Mouse (Mus musculus) forelimb bud, embryonic 11.5 days (tissue): ENCODE measurements around the gene Epb41.

ENCODE experiments used
- DNase-seq: peaks from one replicate; pipeline ENCODE4 v3.0.0-alpha.2; 2012; ENCODE audit warnings: low read depth, low spot score

Gene Epb41

DNA sequence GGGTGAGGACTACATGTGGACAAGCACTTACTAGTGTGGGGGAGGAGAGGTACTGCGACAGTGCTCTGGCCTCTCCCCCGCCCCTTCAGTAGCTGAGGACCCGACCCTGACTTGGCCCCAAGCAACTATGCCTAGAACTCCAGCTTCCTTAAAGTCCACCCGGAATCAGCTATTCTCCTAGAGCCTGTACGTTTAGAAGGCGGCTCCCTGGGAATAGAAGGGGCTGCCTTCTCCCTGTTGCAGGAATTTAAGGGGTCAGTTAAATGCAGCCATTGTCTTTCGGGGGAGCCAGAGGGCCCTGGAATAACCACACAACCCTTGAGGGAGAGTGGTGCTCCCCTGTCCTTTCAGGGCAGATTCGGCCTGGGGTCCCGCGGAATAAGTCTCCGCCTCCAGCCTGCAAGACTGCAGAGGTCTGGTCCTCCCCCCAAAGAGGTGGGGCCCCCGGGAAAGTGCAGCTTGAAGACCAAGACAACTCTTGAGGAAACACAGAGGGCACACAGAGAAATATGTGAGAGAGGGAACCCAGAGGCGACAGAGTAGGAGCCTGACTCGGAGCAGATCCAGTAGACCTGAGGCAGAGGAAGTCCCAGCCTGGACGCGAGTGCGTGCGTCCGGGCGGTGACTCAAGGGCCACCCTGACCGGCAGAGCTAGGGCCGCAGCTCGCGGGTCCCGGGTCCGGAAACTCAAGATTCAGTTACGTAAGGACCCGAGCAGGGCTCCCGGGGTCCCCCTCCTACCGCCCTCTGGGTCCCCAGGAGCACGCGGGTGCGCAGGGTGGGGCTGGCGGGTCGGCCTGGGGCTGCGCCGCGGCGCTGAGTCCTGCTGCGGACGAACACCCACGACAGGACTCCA, 816 bp downstream of the Epb41 start, which contains the start of gene Gm10300:
TSS of gene Gm10300 (plus strand) at position 621 of the 856 bp plus-strand sequence.
- peak; percentile 24 for DNase-seq

GRCm38 (mm10) chr4:132072946-132073345, 2.2 kb downstream of the Epb41 start:
- DNase-seq, result no peak

- no peak for DNase-seq
Observed at GRCm38 (mm10) chr4:132072156-132072555, 3.0 kb downstream of the Epb41 start.

GRCm38 (mm10) chr4:132071674-132072073, 3.4 kb downstream of the Epb41 start:
- DNase-seq, result no peak

DNA sequence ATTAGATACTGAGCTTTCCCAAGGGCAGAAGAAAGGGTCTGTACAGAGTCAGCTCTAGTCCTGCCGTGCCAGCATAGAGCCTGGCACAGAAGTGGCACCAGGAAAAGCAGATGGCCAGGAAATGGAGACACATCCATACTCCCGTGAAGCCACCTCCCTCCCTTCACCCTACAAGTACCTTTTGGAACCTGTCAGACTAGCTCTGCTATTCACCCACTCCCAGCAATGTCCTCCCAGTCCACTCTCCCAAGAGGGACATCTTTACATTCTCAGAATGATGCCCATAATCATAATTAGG, 7.2 kb downstream of the Epb41 start:
- no peak for DNase-seq

- no peak for DNase-seq
Observed at GRCm38 (mm10) chr4:132067112-132067937, 7.8 kb downstream of the Epb41 start.

- DNase-seq, result no peak
Observed at GRCm38 (mm10) chr4:132066101-132066773, 8.9 kb downstream of the Epb41 start.

DNA sequence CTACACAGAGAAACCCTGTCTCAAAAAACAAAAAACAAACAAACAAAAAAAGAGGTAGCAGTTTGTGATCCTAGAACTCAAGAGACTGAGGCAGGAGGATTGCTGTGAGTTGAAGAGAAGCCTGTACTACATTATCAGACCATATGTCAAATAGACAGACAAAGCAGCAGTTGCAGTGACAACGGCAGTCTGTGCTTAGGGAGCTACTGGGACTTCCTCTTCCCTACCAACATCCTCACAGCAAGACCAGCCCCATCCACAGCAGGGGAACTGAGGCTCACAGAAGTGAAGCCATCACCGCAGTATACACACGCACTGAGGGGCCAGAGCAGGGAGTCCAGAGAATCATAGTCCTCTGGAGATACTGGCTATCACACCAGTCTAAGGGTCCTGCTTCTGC, 9.5 kb downstream of the Epb41 start:
- no peak for DNase-seq

DNA sequence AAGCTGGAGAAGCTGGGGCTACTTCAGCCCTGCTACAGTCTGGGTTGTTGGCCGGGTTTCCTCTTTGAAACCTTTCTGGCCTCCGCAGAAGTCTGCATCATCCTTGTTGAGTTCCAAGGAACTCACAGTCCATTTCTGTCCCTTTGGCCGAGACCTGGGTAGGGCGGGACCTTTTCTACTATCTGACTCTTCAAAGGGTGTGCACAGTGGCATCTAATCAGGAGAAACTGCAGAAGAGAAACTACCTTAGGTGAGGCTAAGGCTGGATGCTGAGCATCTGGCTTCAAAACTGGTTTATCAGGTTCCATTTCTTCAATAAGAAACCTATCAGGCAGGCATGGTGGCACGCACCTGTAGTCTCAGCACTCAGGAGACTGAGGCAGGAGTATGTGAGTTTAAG, 10.6 kb downstream of the Epb41 start:
- DNase-seq, result no peak

DNA sequence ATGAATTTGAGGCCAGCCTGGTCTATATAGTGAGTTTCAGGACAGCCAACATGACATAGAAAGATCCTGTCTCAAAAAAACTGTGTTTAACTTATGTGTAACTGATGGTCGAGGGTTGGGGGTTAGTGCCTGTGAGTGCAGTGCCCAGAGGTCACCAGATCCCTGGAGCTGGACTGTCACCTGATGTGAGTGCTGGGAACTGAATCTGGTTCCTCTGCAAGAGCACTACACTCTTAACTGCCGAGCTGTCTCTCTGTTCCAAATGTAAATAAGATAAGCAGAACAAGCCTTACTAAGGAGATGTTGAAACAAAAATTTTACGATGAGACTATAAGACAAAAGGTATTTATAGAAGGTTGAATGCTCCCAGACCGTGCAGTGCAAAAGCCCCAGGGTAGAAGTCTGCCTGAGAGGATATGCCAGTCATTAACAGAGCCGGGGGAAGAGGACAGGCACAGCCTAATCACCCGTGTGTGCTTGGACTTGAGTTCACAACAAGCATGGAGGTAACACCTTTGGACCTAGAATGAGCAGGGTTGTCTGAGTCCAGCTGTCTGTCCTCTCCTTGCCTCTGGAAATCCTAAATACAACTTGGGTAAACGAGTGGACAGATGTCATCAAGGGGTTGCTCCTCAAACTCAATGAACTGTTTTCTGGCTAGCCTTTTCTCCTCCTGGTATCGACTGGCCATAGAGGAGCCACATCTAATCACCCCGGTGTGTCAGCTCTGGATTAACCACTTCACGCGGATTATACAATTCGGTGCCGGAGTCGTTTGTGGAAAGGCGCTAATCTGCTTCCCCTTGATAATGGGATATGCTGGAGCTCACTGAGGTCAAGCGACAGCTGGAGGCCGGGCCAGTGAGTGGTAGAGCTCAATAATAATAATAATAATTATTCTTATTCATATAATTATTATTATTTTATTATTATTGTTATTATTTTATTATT, 11.9 kb downstream of the Epb41 start:
- no peak for DNase-seq

GRCm38 (mm10) chr4:132062289-132062688, 12.8 kb downstream of the Epb41 start:
- DNase-seq, result no peak

DNA sequence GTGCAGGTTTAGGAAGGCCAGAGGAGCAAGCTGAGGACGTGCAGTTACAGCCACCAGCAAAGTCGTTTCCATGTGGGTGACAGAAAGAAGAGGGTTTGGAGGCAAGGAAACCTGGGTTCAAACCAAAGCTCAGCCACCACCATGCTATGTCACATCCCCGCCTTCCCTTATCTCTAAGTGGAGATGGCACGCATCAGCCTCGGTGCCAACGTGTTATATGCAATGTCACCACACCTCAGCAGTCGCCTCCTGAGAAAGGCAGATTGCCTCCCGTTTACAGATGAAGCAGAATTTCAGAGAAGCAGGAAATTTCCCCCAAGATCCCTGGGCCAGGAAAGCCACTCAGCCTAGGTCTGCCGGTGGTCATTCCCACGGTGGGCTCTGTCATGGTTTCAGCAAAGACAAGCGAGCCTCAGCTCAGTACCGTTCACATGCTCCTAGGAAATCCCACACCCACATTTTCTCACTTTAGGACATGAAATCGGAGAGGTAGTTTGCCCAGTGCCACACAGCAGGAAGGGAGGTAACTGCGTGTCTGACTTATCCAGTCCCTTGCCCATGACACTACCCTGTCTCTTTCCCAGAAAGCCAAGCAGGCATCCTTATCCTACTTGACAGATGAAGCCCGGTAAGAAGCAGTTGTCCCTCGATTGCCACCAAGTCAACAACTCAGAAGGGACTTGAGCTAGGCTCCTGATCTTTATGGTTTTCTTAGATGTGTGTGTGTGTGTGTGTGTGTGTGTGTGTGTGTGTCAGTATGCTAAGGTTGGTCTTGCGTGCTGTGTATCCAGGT, 14.9 kb downstream of the Epb41 start:
- no peak for DNase-seq

DNA sequence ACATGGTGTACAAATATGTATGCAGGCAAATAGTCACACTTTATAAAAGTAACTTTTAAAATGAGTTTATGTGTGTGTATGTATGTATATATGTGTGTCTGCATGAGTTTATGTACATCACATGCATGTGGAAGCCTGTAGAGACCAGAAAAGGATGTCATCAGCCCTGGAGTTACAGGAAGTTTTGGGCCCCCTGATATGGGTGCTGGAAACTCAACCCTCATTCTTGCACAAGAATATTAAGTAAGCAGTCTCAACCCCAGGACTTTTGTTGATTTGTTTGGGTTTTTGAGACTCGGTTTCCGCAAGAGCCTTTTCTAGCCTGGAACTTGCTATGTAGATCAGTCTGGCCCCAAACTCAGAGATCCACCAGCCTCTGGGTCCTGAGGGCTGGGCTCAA, 15.6 kb downstream of the Epb41 start:
- DNase-seq, result no peak

- DNase-seq, result no peak
Observed at GRCm38 (mm10) chr4:132057311-132057710, 17.8 kb downstream of the Epb41 start.

DNA sequence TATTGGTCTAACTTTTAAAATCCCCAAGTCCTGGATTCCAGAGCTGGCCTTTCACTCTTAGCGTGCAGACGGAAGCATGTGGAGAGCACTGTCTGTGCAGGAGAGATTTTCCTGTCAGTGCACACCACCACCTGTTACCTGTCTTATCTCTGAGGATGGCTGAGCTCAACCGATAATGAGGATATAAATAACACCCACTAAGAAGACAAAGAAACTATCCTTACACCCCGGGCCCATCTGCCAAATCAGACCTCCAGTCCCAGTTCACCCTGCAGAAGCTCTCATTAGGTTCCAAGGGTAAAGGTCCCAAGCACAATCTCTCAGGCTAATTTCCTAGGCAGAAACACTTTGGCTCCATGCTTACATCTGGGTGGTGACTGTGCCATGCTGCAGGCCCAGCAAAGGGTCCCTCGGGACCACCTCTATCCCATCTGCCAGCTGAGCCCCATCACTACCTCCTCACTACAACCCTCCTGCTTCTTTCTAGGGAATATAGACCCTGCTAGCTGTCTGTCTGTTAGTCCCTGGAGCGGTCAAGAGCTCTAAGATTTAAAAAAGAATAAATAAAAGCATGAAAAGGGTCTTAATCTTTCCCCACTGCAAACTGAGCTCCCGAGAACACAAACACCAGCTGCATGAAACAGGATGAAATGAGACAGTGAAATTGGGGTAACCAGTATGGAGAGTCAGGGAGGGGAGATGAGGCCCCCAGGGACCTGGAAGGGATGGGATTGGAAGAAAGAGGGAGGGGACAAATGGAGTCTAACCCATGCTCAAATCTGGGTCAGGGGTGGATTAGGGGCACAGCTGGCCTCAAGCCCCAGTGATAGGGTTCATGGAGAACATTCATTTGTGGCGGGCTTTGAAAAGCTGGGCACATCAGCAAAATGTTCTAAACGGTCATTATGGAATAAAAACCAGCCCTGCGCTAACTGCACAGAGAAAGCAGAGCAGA, 23.5 kb downstream of the Epb41 start:
- DNase-seq, result no peak

DNA sequence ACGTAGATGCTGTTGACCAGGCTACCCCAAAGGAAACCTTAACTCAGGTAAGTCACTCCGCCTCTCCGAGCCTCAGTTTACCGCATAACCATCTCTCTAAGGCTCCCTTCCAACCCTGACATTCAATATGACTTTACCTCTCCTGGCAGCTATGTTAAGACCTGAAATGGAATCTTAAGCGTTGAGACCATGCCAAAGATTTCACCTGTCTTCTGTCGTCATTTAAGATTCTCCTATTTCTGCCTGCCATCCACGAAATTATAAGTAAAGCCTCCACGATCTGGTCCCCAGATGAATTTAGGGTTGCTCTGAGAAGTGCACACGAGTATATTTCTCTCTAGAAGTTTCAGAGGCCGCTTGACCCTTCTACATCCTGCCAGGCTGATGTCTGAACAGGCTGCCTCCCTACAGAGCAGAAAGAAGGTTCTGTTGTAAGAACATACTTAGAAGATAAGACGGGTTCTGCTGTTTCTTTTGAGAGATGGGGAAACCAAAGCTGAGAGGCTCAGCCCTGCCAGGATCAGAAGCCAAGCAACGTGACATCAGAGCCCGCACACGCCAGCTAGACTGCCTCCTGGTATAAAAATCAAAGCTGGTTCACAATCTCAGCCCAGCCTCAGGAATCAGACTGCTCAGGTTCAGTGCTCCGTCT, 25.4 kb downstream of the Epb41 start:
- DNase-seq, result no peak

- peak; percentile 98 for DNase-seq
Observed at GRCm38 (mm10) chr4:132048995-132049404, 26.1 kb downstream of the Epb41 start.
